Mouse (Mus musculus): ENCODE measurements around the gene Atp8b2. TPM values are rescaled to one million over a fixed set of nuclear protein-coding genes. Genes with fewer than 3 reads are reported as not detected.

The Atp8b2 gene
- 15.3 and 17.7 TPM in 2 replicates for polyA plus RNA-seq (2016; fragmentation: Nextera tagmentation; extraction: Ambion mirVana)

GRCm38 (mm10) chr3:89963221-89963763 lies at the start of gene Atp8b2:
Atp8b2 (minus strand) TSS chr3:89963508.
- Histone ChIP-seq H3K27ac (peak within 1 kb of the TSS; percentile 96), H3K4me1 (peaks cover 56% of the 10 kb centered on the region), H3K9me3 (no peaks in the 10 kb centered on the region), H3K27me3 (ENCODE audit: insufficient read depth, poor library complexity, severe bottlenecking) (no peaks in the 10 kb centered on the region), H3K4me3 (peak within 1 kb of the TSS; percentile 94), H3K36me3 (peaks cover 18% of the 10 kb centered on the region)
- DNase-seq (ENCODE audit: low spot score) = no peak
- 1% methylated on average over 33 of the region's 35 CpGs for WGBS

GRCm38 (mm10) chr3:90010291-90010690 lies 47.0 kb upstream of the Atp8b2 start:
- Histone ChIP-seq H3K9me3 (no peaks in the 10 kb centered on the region), H3K4me1 (no peaks in the 10 kb centered on the region), H3K27me3 (ENCODE audit: insufficient read depth, poor library complexity, severe bottlenecking) (no peaks in the 10 kb centered on the region), H3K27ac (no peak overlapping the region), H3K4me3 (no peak overlapping the region), H3K36me3 (peaks cover 99% of the 10 kb centered on the region)
- DNase-seq (ENCODE audit: low spot score) = no peak
- WGBS = 84% methylated on average over 2 of the region's 2 CpGs

GRCm38 (mm10) chr3:90004091-90004796 lies 40.9 kb upstream of the Atp8b2 start:
- Histone ChIP-seq H3K27me3 (ENCODE audit: insufficient read depth, poor library complexity, severe bottlenecking) (no peaks in the 10 kb centered on the region), H3K27ac (no peak overlapping the region), H3K4me3 (no peak overlapping the region), H3K4me1 (peaks cover 5% of the 10 kb centered on the region), H3K9me3 (no peaks in the 10 kb centered on the region), H3K36me3 (peaks cover 72% of the 10 kb centered on the region)
- 79% methylated on average over 3 of the region's 3 CpGs for WGBS
- no peak for DNase-seq (ENCODE audit: low spot score)

GRCm38 (mm10) chr3:89999830-90000229 lies 36.5 kb upstream of the Atp8b2 start:
- DNase-seq (ENCODE audit: low spot score) = no peak
- Histone ChIP-seq H3K9me3 (no peaks in the 10 kb centered on the region), H3K4me3 (no peak overlapping the region), H3K4me1 (peaks cover 16% of the 10 kb centered on the region), H3K27me3 (ENCODE audit: insufficient read depth, poor library complexity, severe bottlenecking) (no peaks in the 10 kb centered on the region), H3K27ac (no peak overlapping the region), H3K36me3 (peaks cover 47% of the 10 kb centered on the region)
- WGBS = 85% methylated on average over 4 of the region's 4 CpGs

- Histone ChIP-seq H3K4me1 (peaks cover 16% of the 10 kb centered on the region), H3K27ac (peak overlapping the region; percentile 91), H3K4me3 (peak overlapping the region; percentile 84), H3K27me3 (ENCODE audit: insufficient read depth, poor library complexity, severe bottlenecking) (no peaks in the 10 kb centered on the region), H3K9me3 (no peaks in the 10 kb centered on the region), H3K36me3 (peaks cover 54% of the 10 kb centered on the region)
- 24% methylated on average over 8 of the region's 8 CpGs for WGBS
- DNase-seq (ENCODE audit: low spot score) = no peak
Measured at GRCm38 (mm10) chr3:89999090-89999489, 35.8 kb upstream of the Atp8b2 start.

- Histone ChIP-seq H3K36me3 (peaks cover 57% of the 10 kb centered on the region), H3K4me3 (peak within 1 kb of the TSS; percentile 84), H3K27me3 (ENCODE audit: insufficient read depth, poor library complexity, severe bottlenecking) (no peaks in the 10 kb centered on the region), H3K27ac (peak within 1 kb of the TSS; percentile 91), H3K9me3 (no peaks in the 10 kb centered on the region), H3K4me1 (peaks cover 16% of the 10 kb centered on the region)
- WGBS = under 1% methylated on average over 26 of the region's 26 CpGs
- DNase-seq (ENCODE audit: low spot score) = peak; percentile 96
Measured at GRCm38 (mm10) chr3:89998612-89999054, 35.3 kb upstream of the Atp8b2 start, which contains the start of gene Hax1. Hax1 (minus strand) TSS chr3:89998780.

- Histone ChIP-seq H3K27me3 (ENCODE audit: insufficient read depth, poor library complexity, severe bottlenecking) (no peaks in the 10 kb centered on the region), H3K27ac (peak overlapping the region; percentile 91), H3K4me3 (peak overlapping the region; percentile 84), H3K4me1 (peaks cover 16% of the 10 kb centered on the region), H3K9me3 (no peaks in the 10 kb centered on the region), H3K36me3 (peaks cover 51% of the 10 kb centered on the region)
- 17% methylated on average over 23 of the region's 23 CpGs for WGBS
- no peak for DNase-seq (ENCODE audit: low spot score)
Measured at GRCm38 (mm10) chr3:89997791-89998495, 34.6 kb upstream of the Atp8b2 start.

- 89% methylated on average over 5 of the region's 5 CpGs for WGBS
- Histone ChIP-seq H3K27me3 (ENCODE audit: insufficient read depth, poor library complexity, severe bottlenecking) (no peaks in the 10 kb centered on the region), H3K36me3 (peaks cover 26% of the 10 kb centered on the region), H3K4me3 (no peak overlapping the region), H3K4me1 (peaks cover 16% of the 10 kb centered on the region), H3K27ac (no peak overlapping the region), H3K9me3 (no peaks in the 10 kb centered on the region)
- DNase-seq (ENCODE audit: low spot score) = no peak
Measured at GRCm38 (mm10) chr3:89994807-89995515, 31.7 kb upstream of the Atp8b2 start.

- no peak for DNase-seq (ENCODE audit: low spot score)
- Histone ChIP-seq H3K36me3 (no peaks in the 10 kb centered on the region), H3K9me3 (no peaks in the 10 kb centered on the region), H3K4me3 (no peak overlapping the region), H3K27ac (no peak overlapping the region), H3K27me3 (ENCODE audit: insufficient read depth, poor library complexity, severe bottlenecking) (no peaks in the 10 kb centered on the region), H3K4me1 (no peaks in the 10 kb centered on the region)
- 85% methylated on average over 4 of the region's 4 CpGs for WGBS
Measured at GRCm38 (mm10) chr3:89987822-89988221, 24.5 kb upstream of the Atp8b2 start.

GRCm38 (mm10) chr3:89987211-89987610 lies 23.9 kb upstream of the Atp8b2 start:
- no peak for DNase-seq (ENCODE audit: low spot score)
- Histone ChIP-seq H3K27ac (no peak overlapping the region), H3K4me3 (no peak overlapping the region), H3K4me1 (no peaks in the 10 kb centered on the region), H3K27me3 (ENCODE audit: insufficient read depth, poor library complexity, severe bottlenecking) (no peaks in the 10 kb centered on the region), H3K36me3 (no peaks in the 10 kb centered on the region), H3K9me3 (no peaks in the 10 kb centered on the region)
- 56% methylated on average over 3 of the region's 3 CpGs for WGBS

GRCm38 (mm10) chr3:89982426-89982825 lies 19.1 kb upstream of the Atp8b2 start:
- no peaks in the 10 kb centered on the region for H3K27me3 ChIP-seq (ENCODE audit: insufficient read depth, poor library complexity, severe bottlenecking)
- no peak overlapping the region for H3K27ac ChIP-seq
- H3K36me3 ChIP-seq = no peaks in the 10 kb centered on the region
- no peaks in the 10 kb centered on the region for H3K9me3 ChIP-seq
- H3K4me1 ChIP-seq = no peaks in the 10 kb centered on the region
- no peak for DNase-seq (ENCODE audit: low spot score)
- WGBS = 67% methylated on average over 5 of the region's 5 CpGs
- no peak overlapping the region for H3K4me3 ChIP-seq

GRCm38 (mm10) chr3:89976859-89977258 lies 13.6 kb upstream of the Atp8b2 start:
- H3K27ac ChIP-seq = no peak overlapping the region
- no peaks in the 10 kb centered on the region for H3K9me3 ChIP-seq
- DNase-seq (ENCODE audit: low spot score) = no peak
- no peaks in the 10 kb centered on the region for H3K36me3 ChIP-seq
- H3K4me3 ChIP-seq = no peak overlapping the region
- H3K27me3 ChIP-seq (ENCODE audit: insufficient read depth, poor library complexity, severe bottlenecking) = no peaks in the 10 kb centered on the region
- H3K4me1 ChIP-seq = no peaks in the 10 kb centered on the region

Measured in heart, embryonic 10.5 days (tissue).